Mouse (Mus musculus): ENCODE results near the gene 5730507C01Rik.
"Not testable (repeated sequence)": the region's sequence is repeated elsewhere in the genome, so short reads cannot be mapped to it uniquely, and the experiment has no call there.

The 5730507C01Rik gene

GRCm38 (mm10) chr12:18514171-18514570 is at the start of gene 5730507C01Rik:
TSS of gene 5730507C01Rik (plus strand) at chr12:18514510.
- peak; percentile 6 for DNase-seq (ENCODE audit: low read depth, low spot score)

GRCm38 (mm10) chr12:18514616-18515015 is 306 bp downstream of the 5730507C01Rik start:
- DNase-seq (ENCODE audit: low read depth, low spot score): not testable (repeated sequence)

- DNase-seq (ENCODE audit: low read depth, low spot score): not testable (repeated sequence)
Measured at GRCm38 (mm10) chr12:18515077-18515476, 767 bp downstream of the 5730507C01Rik start.
